Mouse (Mus musculus) hindbrain, embryonic 14.5 days (tissue): ENCODE results near the gene Tcf15. TPM values are rescaled to one million over a fixed set of nuclear protein-coding genes. Genes with fewer than 3 reads are reported as not detected.
A peak's percentile ranks its signal among the peaks of the same experiment; 100 is the strongest.

Experiments
- ATAC-seq: fragments of 200-750 bp; cut with Nextera tagmentation; 2 replicates; pipeline ENCODE4 v1.8.0; 2017; ENCODE audit warnings: moderate number of reproducible peaks, mild to moderate bottlenecking, moderate TSS enrichment, moderate library complexity; ENCODE audit not compliant: low FRiP score
- DNase-seq: peaks from one replicate; pipeline ENCODE4 v3.0.0-alpha.2; 2015; ENCODE audit warnings: low spot score
- H3K27ac ChIP-seq: fragments of 300-500 bp; sonication (generic); 2 replicates; pipeline ENCODE4 v1.5.1; 2014; ENCODE audit warnings: mild to moderate bottlenecking, moderate library complexity
- H3K27me3 ChIP-seq: fragments of 300-500 bp; sonication (generic); 2 replicates; pipeline ENCODE4 v1.6.1; 2014; ENCODE audit warnings: mild to moderate bottlenecking, low read length, mixed read lengths; ENCODE audit not compliant: control insufficient read depth, insufficient read depth
- H3K36me3 ChIP-seq: fragments of 300-500 bp; sonication (generic); replicated peaks from 2 replicates; pipeline ENCODE4 v1.6.1; 2014; ENCODE audit not compliant: control insufficient read depth, insufficient read depth
- H3K4me1 ChIP-seq: fragments of 300-500 bp; sonication (generic); replicated peaks from 2 replicates; pipeline ENCODE4 v1.6.1; 2014; ENCODE audit warnings: antibody characterized with exemption, low read length, mixed read lengths; ENCODE audit not compliant: control insufficient read depth, insufficient read depth
- H3K4me2 ChIP-seq: fragments of 300-500 bp; sonication (generic); replicated peaks from 2 replicates; pipeline ENCODE4 v1.6.1; 2014; ENCODE audit warnings: mild to moderate bottlenecking, moderate library complexity
- H3K4me3 ChIP-seq: fragments of 300-500 bp; sonication (generic); replicated peaks from 2 replicates; pipeline ENCODE4 v1.5.1; 2014; ENCODE audit warnings: mild to moderate bottlenecking, low read length
- H3K9ac ChIP-seq: fragments of 300-500 bp; sonication (generic); 2 replicates; pipeline ENCODE4 v1.6.1; 2014
- H3K9me3 ChIP-seq: fragments of 300-500 bp; sonication (generic); 2 replicates; pipeline ENCODE4 v1.6.1; 2016; ENCODE audit warnings: low read length; ENCODE audit not compliant: control insufficient read depth
- WGBS: fragments of 180-500 bp; shearing (Covaris S2); extraction: QIAGEN DNeasy Blood & Tissue Kit; methylation state at CpG from one replicate; pipeline ENCODE4 v1.1.7; 2014; 5-methylcytosine and 5-hydroxymethylcytosine counted together
- polyA plus RNA-seq: library from polyadenylated mRNA; unstranded; fragments of >200 nt; fragmentation: Nextera tagmentation; extraction: Ambion mirVana; gene quantifications from 2 replicates; pipeline ENCODE4 v1.2.1, GENCODE M21; 2014

The Tcf15 gene
- polyA plus RNA-seq, 1 experiment from 2014 or later: 2.3 TPM

- peak; percentile 44 for ATAC-seq
- no peak overlapping the region for H3K27ac ChIP-seq
- peak overlapping the region; percentile 64 for H3K4me2 ChIP-seq
- DNase-seq: no peak
- peak overlapping the region; percentile 52 for H3K9ac ChIP-seq
- H3K9me3 ChIP-seq: no peaks in the 10 kb centered on the region
- H3K4me1 ChIP-seq: peaks cover 13% of the 10 kb centered on the region
- H3K27me3 ChIP-seq: 0 out of 2 replicates have a peak, but pooled peaks cover 6% of the 10 kb centered on the region
- H3K36me3 ChIP-seq: no peaks in the 10 kb centered on the region
- 10% methylated on average over 36 of the region's 36 CpGs for WGBS
- peak overlapping the region; percentile 20 for H3K4me3 ChIP-seq
Observed at GRCm38 (mm10) chr2:152114057-152114975, 29.0 kb upstream of the Tcf15 start.

- Histone ChIP-seq H3K9me3 (no peaks in the 10 kb centered on the region), H3K4me2 (no peak overlapping the region), H3K4me3 (no peak overlapping the region), H3K9ac (no peak overlapping the region), H3K36me3 (no peaks in the 10 kb centered on the region), H3K4me1 (peaks cover 13% of the 10 kb centered on the region), H3K27ac (no peak overlapping the region), H3K27me3 (0 out of 2 replicates have a peak, but pooled peaks cover 6% of the 10 kb centered on the region)
- 89% methylated on average over 7 of the region's 7 CpGs for WGBS
- ATAC-seq: no peak
- DNase-seq: no peak
Observed at GRCm38 (mm10) chr2:152117694-152118093, 25.7 kb upstream of the Tcf15 start.

- no peak overlapping the region for H3K27ac ChIP-seq
Observed at GRCm38 (mm10) chr2:152119228-152119865, 24.0 kb upstream of the Tcf15 start.

GRCm38 (mm10) chr2:152122896-152123295 lies 20.5 kb upstream of the Tcf15 start:
- Histone ChIP-seq H3K4me1 (no peaks in the 10 kb centered on the region), H3K27ac (no peak overlapping the region), H3K9ac (no peak overlapping the region), H3K9me3 (no peaks in the 10 kb centered on the region), H3K36me3 (no peaks in the 10 kb centered on the region), H3K27me3 (no peaks in the 10 kb centered on the region), H3K4me3 (no peak overlapping the region), H3K4me2 (no peak overlapping the region)
- no peak for ATAC-seq
- 80% methylated on average over 9 of the region's 9 CpGs for WGBS
- DNase-seq: no peak

More at GRCm38 (mm10) chr2:152119228-152119865, 24.0 kb upstream of the Tcf15 start:
- Histone ChIP-seq H3K9ac (no peak overlapping the region), H3K4me2 (no peak overlapping the region), H3K4me3 (no peak overlapping the region), H3K9me3 (no peaks in the 10 kb centered on the region), H3K36me3 (no peaks in the 10 kb centered on the region), H3K27me3 (0 out of 2 replicates have a peak, but pooled peaks cover 6% of the 10 kb centered on the region), H3K4me1 (peaks cover 11% of the 10 kb centered on the region)
- no peak for DNase-seq
- 41% methylated on average over 6 of the region's 6 CpGs for WGBS
- ATAC-seq: no peak

- no peak overlapping the region for H3K4me2 ChIP-seq
- no peak overlapping the region for H3K4me3 ChIP-seq
- no peaks in the 10 kb centered on the region for H3K9me3 ChIP-seq
- H3K4me1 ChIP-seq: no peaks in the 10 kb centered on the region
- H3K36me3 ChIP-seq: no peaks in the 10 kb centered on the region
- no peak overlapping the region for H3K9ac ChIP-seq
- DNase-seq: no peak
- WGBS: 70% methylated on average over 2 of the region's 2 CpGs
- ATAC-seq: no peak
- H3K27ac ChIP-seq: no peak overlapping the region
- no peaks in the 10 kb centered on the region for H3K27me3 ChIP-seq
Observed at GRCm38 (mm10) chr2:152128597-152128996, 14.8 kb upstream of the Tcf15 start.

GRCm38 (mm10) chr2:152129778-152130177 lies 13.6 kb upstream of the Tcf15 start:
- Histone ChIP-seq H3K4me1 (no peaks in the 10 kb centered on the region), H3K4me3 (no peak overlapping the region), H3K36me3 (no peaks in the 10 kb centered on the region), H3K9me3 (no peaks in the 10 kb centered on the region), H3K27me3 (no peaks in the 10 kb centered on the region), H3K9ac (no peak overlapping the region), H3K4me2 (no peak overlapping the region), H3K27ac (no peak overlapping the region)
- 75% methylated on average over 3 of the region's 3 CpGs for WGBS
- DNase-seq (no peak), ATAC-seq (no peak)

- no peak for DNase-seq
- Histone ChIP-seq H3K9me3 (no peaks in the 10 kb centered on the region), H3K9ac (no peak overlapping the region), H3K36me3 (no peaks in the 10 kb centered on the region), H3K4me2 (no peak overlapping the region), H3K4me3 (no peak overlapping the region), H3K4me1 (no peaks in the 10 kb centered on the region), H3K27ac (no peak overlapping the region), H3K27me3 (no peaks in the 10 kb centered on the region)
- ATAC-seq: no peak
- 64% methylated on average over 9 of the region's 9 CpGs for WGBS
Observed at GRCm38 (mm10) chr2:152132016-152132415, 11.3 kb upstream of the Tcf15 start.

GRCm38 (mm10) chr2:152132691-152133090 lies 10.7 kb upstream of the Tcf15 start:
- no peaks in the 10 kb centered on the region for H3K4me1 ChIP-seq
- H3K36me3 ChIP-seq: no peaks in the 10 kb centered on the region
- no peak overlapping the region for H3K9ac ChIP-seq
- WGBS: 74% methylated on average over 8 of the region's 8 CpGs
- no peak for ATAC-seq
- no peak overlapping the region for H3K4me2 ChIP-seq
- H3K27ac ChIP-seq: no peak overlapping the region
- no peaks in the 10 kb centered on the region for H3K27me3 ChIP-seq
- H3K9me3 ChIP-seq: no peaks in the 10 kb centered on the region
- DNase-seq: no peak
- H3K4me3 ChIP-seq: no peak overlapping the region

- no peak overlapping the region for H3K9ac ChIP-seq
- H3K4me1 ChIP-seq: peaks cover 28% of the 10 kb centered on the region
- H3K27ac ChIP-seq: no peak overlapping the region
- H3K27me3 ChIP-seq: peaks cover 22% of the 10 kb centered on the region
- no peak overlapping the region for H3K4me2 ChIP-seq
- no peak overlapping the region for H3K4me3 ChIP-seq
- H3K9me3 ChIP-seq: no peaks in the 10 kb centered on the region
- ATAC-seq (no peak), DNase-seq (no peak)
- WGBS: 49% methylated on average over 10 of the region's 10 CpGs
- H3K36me3 ChIP-seq: no peaks in the 10 kb centered on the region
Observed at GRCm38 (mm10) chr2:152139191-152139987, 4.0 kb upstream of the Tcf15 start.
